Mouse (Mus musculus): ENCODE results near the gene Il1r1.

DNA sequence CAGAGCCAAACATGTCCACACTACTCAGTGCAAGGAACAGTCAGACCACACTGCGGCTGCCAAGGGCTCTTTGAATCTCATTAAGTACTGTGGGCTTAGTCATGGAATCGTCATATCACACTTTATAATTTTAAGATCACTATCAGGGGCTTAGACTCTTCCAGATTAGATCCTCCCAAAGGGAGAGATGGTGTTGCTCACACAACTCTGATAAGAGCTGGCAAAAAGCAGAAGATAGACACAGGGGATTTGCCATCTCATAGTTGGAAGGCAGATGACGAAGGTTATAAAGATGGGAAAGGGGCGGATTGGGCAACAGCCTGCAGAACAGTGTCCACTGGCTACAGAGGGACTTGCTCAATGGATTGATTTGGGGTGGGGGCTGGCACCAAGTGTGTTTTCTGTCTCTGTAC is 130.6 kb downstream of the Il1r1 start:
- no peak for TF ChIP-seq CTCF (IDR thresholded peaks at IDR 0.05; ENCODE audit: control insufficient read depth, insufficient read depth, insufficient replicate concordance, low read depth, low read length)
- TF ChIP-seq POLR2A (IDR thresholded peaks at IDR 0.05; ENCODE audit: control insufficient read depth, low read depth, low read length), result no peak
